Mouse (Mus musculus): ENCODE data around the gene Emcn. TPM values are rescaled to one million over a fixed set of nuclear protein-coding genes. Genes with fewer than 3 reads are reported as not detected.

Gene Emcn
- polyA plus RNA-seq, 1 experiment = 42.8 TPM

GRCm38 (mm10) chr3:137415451-137416086 is 74.7 kb downstream of the Emcn start:
- DNase-seq (ENCODE audit: low spot score) = no peak

- no peak for DNase-seq (ENCODE audit: low spot score)
Observed at GRCm38 (mm10) chr3:137418636-137419035, 77.8 kb downstream of the Emcn start.

- no peak for DNase-seq (ENCODE audit: low spot score)
Observed at GRCm38 (mm10) chr3:137429516-137429915, 88.6 kb downstream of the Emcn start.

- DNase-seq (ENCODE audit: low spot score) = no peak
Observed at GRCm38 (mm10) chr3:137464902-137465629, 124.2 kb downstream of the Emcn start.

- DNase-seq (ENCODE audit: low spot score) = no peak
Observed at GRCm38 (mm10) chr3:137465953-137466352, 125.1 kb downstream of the Emcn start.

- no peak for DNase-seq (ENCODE audit: low spot score)
Observed at GRCm38 (mm10) chr3:137466766-137467165, 125.9 kb downstream of the Emcn start.

GRCm38 (mm10) chr3:137467386-137467785 is 126.5 kb downstream of the Emcn start:
- no peak for DNase-seq (ENCODE audit: low spot score)

GRCm38 (mm10) chr3:137472145-137472544 is 131.3 kb downstream of the Emcn start:
- DNase-seq (ENCODE audit: low spot score) = no peak

- DNase-seq (ENCODE audit: low spot score) = no peak
Observed at GRCm38 (mm10) chr3:137479761-137480339, 139.0 kb downstream of the Emcn start.

- DNase-seq (ENCODE audit: low spot score) = no peak
Observed at GRCm38 (mm10) chr3:137481157-137481556, 140.3 kb downstream of the Emcn start.
